Mouse (Mus musculus): Measurements from ENCODE around the gene Gigyf2. TPM values are rescaled to one million over a fixed set of nuclear protein-coding genes. Genes with fewer than 3 reads are reported as not detected.

Gene Gigyf2
- polyA plus RNA-seq, 1 experiment: 75.1 TPM

GRCm38 (mm10) chr1:87493542-87493941, 166.7 kb downstream of the Gigyf2 start:
- TF ChIP-seq CTCF (IDR thresholded peaks at IDR 0.05; ENCODE audit: borderline replicate concordance, extremely low read depth, insufficient read depth, insufficient read length) (no peak), POLR2A (IDR thresholded peaks at IDR 0.05; ENCODE audit: borderline replicate concordance, extremely low read depth, insufficient read depth, insufficient read length, poor library complexity, severe bottlenecking) (no peak)
- no peak for DNase-seq (ENCODE audit: low read depth)

Other genes starting within 250 kb of the Gigyf2 start
- not detected in 2 replicates for gene Alppl2, start 237.1 kb upstream of the Gigyf2 start, polyA plus RNA-seq (2012; rRNA removed)
- gene Alpi, start 225.4 kb upstream of the Gigyf2 start, polyA plus RNA-seq (2012; rRNA removed): 0.06 TPM in 1 of 2 replicates, not detected in the other
- gene Akp3, start 202.0 kb upstream of the Gigyf2 start, polyA plus RNA-seq (2012; rRNA removed): 0.05 TPM in 1 of 2 replicates, not detected in the other
- gene Ecel1, start 170.5 kb upstream of the Gigyf2 start, polyA plus RNA-seq (2012; rRNA removed): 49.0 and 57.3 TPM in 2 replicates
- gene Prss56, start 143.7 kb upstream of the Gigyf2 start, polyA plus RNA-seq (2012; rRNA removed): 0.28 and 1.3 TPM in 2 replicates
- gene Chrnd, start 136.4 kb upstream of the Gigyf2 start, polyA plus RNA-seq (2012; rRNA removed): 0.07 and 0.14 TPM in 2 replicates
- 0.16 and 0.85 TPM in 2 replicates for gene Chrng, start 122.3 kb upstream of the Gigyf2 start, polyA plus RNA-seq (2012; rRNA removed)
- gene Eif4e2, start 113.1 kb upstream of the Gigyf2 start, polyA plus RNA-seq (2012; rRNA removed): 52.7 and 79.7 TPM in 2 replicates
- 1.2 and 1.5 TPM in 2 replicates for gene Efhd1, start 62.6 kb upstream of the Gigyf2 start, polyA plus RNA-seq (2012; rRNA removed)
- gene Kcnj13, start 67.7 kb downstream of the Gigyf2 start, polyA plus RNA-seq (2012; rRNA removed): 2.7 and 6.8 TPM in 2 replicates
- gene Snorc, start 143.3 kb downstream of the Gigyf2 start, polyA plus RNA-seq (2012; rRNA removed): 0.40 and 1.0 TPM in 2 replicates
- 0.16 and 0.22 TPM in 2 replicates for gene Neu2, start 182.9 kb downstream of the Gigyf2 start, polyA plus RNA-seq (2012; rRNA removed)
- 9.7 and 11.9 TPM in 2 replicates for gene Ngef, start 246.9 kb downstream of the Gigyf2 start, polyA plus RNA-seq (2012; rRNA removed)

Measured in brain, embryonic 14.5 days (tissue).